Mouse (Mus musculus) hindbrain, embryonic 16.5 days (tissue): ENCODE data around the gene Kcna7. TPM values are rescaled to one million over a fixed set of nuclear protein-coding genes. Genes with fewer than 3 reads are reported as not detected.

Experiments
- ATAC-seq: fragments of 200-750 bp; cut with Nextera tagmentation; 2 replicates; pipeline ENCODE4 v1.8.0; 2017; ENCODE audit warnings: moderate TSS enrichment, moderate library complexity
- H3K27ac ChIP-seq: fragments of 300-500 bp; sonication (generic); 2 replicates; pipeline ENCODE4 v1.5.1; 2014; ENCODE audit warnings: low read depth, mild to moderate bottlenecking, control low read depth, low read length, moderate library complexity
- H3K27me3 ChIP-seq: fragments of 300-500 bp; sonication (generic); replicated peaks from 2 replicates; pipeline ENCODE4 v1.6.1; 2014; ENCODE audit warnings: low read length; ENCODE audit not compliant: control insufficient read depth, insufficient read depth
- H3K36me3 ChIP-seq: fragments of 300-500 bp; sonication (generic); 2 replicates; pipeline ENCODE4 v1.6.1; 2014; ENCODE audit warnings: mild to moderate bottlenecking, low read length, moderate library complexity, mixed read lengths; ENCODE audit not compliant: control insufficient read depth, insufficient read depth
- H3K4me1 ChIP-seq: fragments of 300-500 bp; sonication (generic); 2 replicates; pipeline ENCODE4 v1.6.1; 2014; ENCODE audit warnings: low read depth, low read length; ENCODE audit not compliant: control insufficient read depth, insufficient read depth
- H3K4me2 ChIP-seq: fragments of 300-500 bp; sonication (generic); 2 replicates; pipeline ENCODE4 v1.6.1; 2014; ENCODE audit warnings: mild to moderate bottlenecking, low read length, control low read depth, moderate library complexity
- H3K4me3 ChIP-seq: fragments of 300-500 bp; sonication (generic); 2 replicates; pipeline ENCODE4 v1.5.1; 2014; ENCODE audit warnings: mild to moderate bottlenecking, low read length, control low read depth, moderate library complexity
- H3K9ac ChIP-seq: fragments of 300-500 bp; sonication (generic); 2 replicates; pipeline ENCODE4 v1.6.1; 2014; ENCODE audit warnings: low read depth, mild to moderate bottlenecking, control low read depth, low read length, moderate library complexity
- H3K9me3 ChIP-seq: fragments of 300-500 bp; sonication (generic); 2 replicates; pipeline ENCODE4 v1.6.1; 2014; ENCODE audit warnings: mild to moderate bottlenecking, low read length, moderate library complexity; ENCODE audit not compliant: control insufficient read depth
- WGBS: fragments of 180-500 bp; shearing (Covaris S2); extraction: QIAGEN DNeasy Blood & Tissue Kit; methylation state at CpG from one replicate; pipeline ENCODE4 v1.1.7; 2014; 5-methylcytosine and 5-hydroxymethylcytosine counted together
- polyA plus RNA-seq: library from polyadenylated mRNA; unstranded; fragments of >200 nt; fragmentation: Nextera tagmentation; extraction: Ambion mirVana; gene quantifications from 2 replicates; pipeline ENCODE4 v1.2.1, GENCODE M21; 2015

Kcna7 gene
- polyA plus RNA-seq, 1 experiment from 2014 or later = 0.06 TPM

- Histone ChIP-seq H3K9me3 (no peaks in the 10 kb centered on the region), H3K9ac (peak overlapping the region; percentile 76), H3K27me3 (no peaks in the 10 kb centered on the region), H3K4me2 (peak overlapping the region; percentile 58), H3K27ac (peak overlapping the region; percentile 76), H3K4me1 (peaks cover 39% of the 10 kb centered on the region), H3K4me3 (peak overlapping the region; percentile 82), H3K36me3 (peaks cover 5% of the 10 kb centered on the region; the same call in 1 of the 2 replicates)
- no peak; the same call in 1 of the 2 replicates for ATAC-seq
- WGBS = 2% methylated on average over 16 of the region's 16 CpGs
Measured at GRCm38 (mm10) chr7:45435038-45435437, 29.6 kb downstream of the Kcna7 start.

- WGBS = 93% methylated on average over 5 of the region's 5 CpGs
- Histone ChIP-seq H3K4me3 (no peak overlapping the region), H3K27ac (no peak overlapping the region), H3K27me3 (no peaks in the 10 kb centered on the region), H3K4me1 (peaks cover 39% of the 10 kb centered on the region), H3K9ac (no peak overlapping the region), H3K4me2 (no peak overlapping the region; the same call in 1 of the 2 replicates), H3K36me3 (peaks cover 9% of the 10 kb centered on the region), H3K9me3 (no peaks in the 10 kb centered on the region)
- no peak for ATAC-seq
Measured at GRCm38 (mm10) chr7:45436444-45436843, 31.0 kb downstream of the Kcna7 start.

- WGBS = 26% methylated on average over 6 of the region's 6 CpGs
- Histone ChIP-seq H3K9me3 (no peaks in the 10 kb centered on the region), H3K27ac (no peak overlapping the region), H3K36me3 (peaks cover 12% of the 10 kb centered on the region), H3K4me2 (no peak overlapping the region), H3K27me3 (no peaks in the 10 kb centered on the region), H3K4me1 (peaks cover 39% of the 10 kb centered on the region), H3K4me3 (no peak overlapping the region), H3K9ac (no peak overlapping the region)
- no peak for ATAC-seq
Measured at GRCm38 (mm10) chr7:45437046-45437445, 31.6 kb downstream of the Kcna7 start.

- Histone ChIP-seq H3K27ac (no peak within 1 kb of the TSS), H3K27me3 (no peaks in the 10 kb centered on the region), H3K4me1 (peaks cover 37% of the 10 kb centered on the region), H3K9me3 (no peaks in the 10 kb centered on the region), H3K36me3 (peaks cover 15% of the 10 kb centered on the region), H3K4me2 (peak within 1 kb of the TSS; percentile 18; the same call in 1 of the 2 replicates), H3K9ac (peak within 1 kb of the TSS; percentile 36; the same call in 1 of the 2 replicates), H3K4me3 (peak within 1 kb of the TSS; percentile 13; the same call in 1 of the 2 replicates)
- WGBS = 24% methylated on average over 19 of the region's 19 CpGs
- no peak for ATAC-seq
Measured at GRCm38 (mm10) chr7:45437521-45438276, 32.2 kb downstream of the Kcna7 start, which contains the start of gene Ruvbl2. Ruvbl2 (minus strand) TSS chr7:45438096.

- Histone ChIP-seq H3K9ac (no peak overlapping the region), H3K9me3 (no peaks in the 10 kb centered on the region), H3K4me2 (no peak overlapping the region), H3K27ac (no peak overlapping the region), H3K36me3 (peaks cover 27% of the 10 kb centered on the region), H3K27me3 (no peaks in the 10 kb centered on the region), H3K4me3 (no peak overlapping the region), H3K4me1 (no peaks in the 10 kb centered on the region)
- 91% methylated on average over 22 of the region's 22 CpGs for WGBS
- ATAC-seq = no peak
Measured at GRCm38 (mm10) chr7:45443526-45444420, 38.3 kb downstream of the Kcna7 start.

- no peak overlapping the region for H3K4me3 ChIP-seq
- no peaks in the 10 kb centered on the region for H3K9me3 ChIP-seq
- H3K4me1 ChIP-seq = no peaks in the 10 kb centered on the region
- H3K9ac ChIP-seq = no peak overlapping the region
- no peak for ATAC-seq
- no peak overlapping the region for H3K27ac ChIP-seq
- no peaks in the 10 kb centered on the region for H3K27me3 ChIP-seq
- H3K4me2 ChIP-seq = no peak overlapping the region
- peaks cover 16% of the 10 kb centered on the region for H3K36me3 ChIP-seq
Measured at GRCm38 (mm10) chr7:45446589-45446988, 41.1 kb downstream of the Kcna7 start.

- ATAC-seq = no peak
- no peak overlapping the region for H3K4me2 ChIP-seq
- no peaks in the 10 kb centered on the region for H3K9me3 ChIP-seq
- H3K4me1 ChIP-seq = no peaks in the 10 kb centered on the region
- no peak overlapping the region for H3K4me3 ChIP-seq
- no peak overlapping the region for H3K9ac ChIP-seq
- H3K27me3 ChIP-seq = no peaks in the 10 kb centered on the region
- no peak overlapping the region for H3K27ac ChIP-seq
- 46% methylated on average over 11 of the region's 11 CpGs for WGBS
- peaks cover 17% of the 10 kb centered on the region for H3K36me3 ChIP-seq
Measured at GRCm38 (mm10) chr7:45447325-45447990, 42.0 kb downstream of the Kcna7 start.

- H3K36me3 ChIP-seq = peaks cover 14% of the 10 kb centered on the region
- WGBS = 100% methylated on average over 1 of the region's 1 CpGs
Measured at GRCm38 (mm10) chr7:45449974-45450373, 44.5 kb downstream of the Kcna7 start.

More at GRCm38 (mm10) chr7:45449974-45450373, 44.5 kb downstream of the Kcna7 start:
- no peaks in the 10 kb centered on the region for H3K9me3 ChIP-seq
- H3K27me3 ChIP-seq = no peaks in the 10 kb centered on the region
- no peak overlapping the region for H3K9ac ChIP-seq
- no peaks in the 10 kb centered on the region for H3K4me1 ChIP-seq
- no peak overlapping the region for H3K4me3 ChIP-seq
- ATAC-seq = no peak
- no peak overlapping the region for H3K27ac ChIP-seq
- no peak overlapping the region for H3K4me2 ChIP-seq
